Mouse (Mus musculus) liver, embryonic 16.5 days (tissue): Measurements from ENCODE around the gene Mast3. TPM values are rescaled to one million over a fixed set of nuclear protein-coding genes. Genes with fewer than 3 reads are reported as not detected.

Experiments used
- ATAC-seq: fragments of 200-750 bp; cut with Nextera tagmentation; 2 replicates; pipeline ENCODE4 v1.8.0; 2017; ENCODE audit warnings: low read depth, mild to moderate bottlenecking, moderate number of reproducible peaks, moderate library complexity
- H3K27ac ChIP-seq: fragments of 300-500 bp; sonication (generic); 2 replicates; pipeline ENCODE4 v1.5.1; 2014; ENCODE audit warnings: mild to moderate bottlenecking, low read length
- H3K27me3 ChIP-seq: fragments of 300-500 bp; sonication (generic); 2 replicates; pipeline ENCODE4 v1.6.1; 2014; ENCODE audit warnings: low read depth, low read length, mixed read lengths; ENCODE audit not compliant: control insufficient read depth, insufficient read depth
- H3K36me3 ChIP-seq: fragments of 300-500 bp; sonication (generic); 2 replicates; pipeline ENCODE4 v1.6.1; 2014; ENCODE audit warnings: mild to moderate bottlenecking; ENCODE audit not compliant: control insufficient read depth, insufficient read depth
- H3K4me1 ChIP-seq: fragments of 300-500 bp; sonication (generic); 2 replicates; pipeline ENCODE4 v1.6.1; 2014; ENCODE audit warnings: low read depth, low read length, mixed read lengths; ENCODE audit not compliant: control insufficient read depth
- H3K4me2 ChIP-seq: fragments of 300-500 bp; sonication (generic); 2 replicates; pipeline ENCODE4 v1.6.1; 2014; ENCODE audit warnings: low read depth, low read length, mixed read lengths
- H3K4me3 ChIP-seq: fragments of 300-500 bp; sonication (generic); 2 replicates; pipeline ENCODE4 v1.5.1; 2014; ENCODE audit warnings: low read depth, mild to moderate bottlenecking, low read length
- H3K9ac ChIP-seq: fragments of 300-500 bp; sonication (generic); 2 replicates; pipeline ENCODE4 v1.6.1; 2014; ENCODE audit warnings: low read depth, low read length
- H3K9me3 ChIP-seq: fragments of 300-500 bp; sonication (generic); replicated peaks from 2 replicates; pipeline ENCODE4 v1.6.1; 2016; ENCODE audit warnings: low read length; ENCODE audit not compliant: control insufficient read depth
- WGBS: fragments of 180-500 bp; shearing (Covaris S2); extraction: QIAGEN DNeasy Blood & Tissue Kit; methylation state at CpG from one replicate; pipeline ENCODE4 v1.1.7; 2014; ENCODE audit not compliant: insufficient replicate concordance; 5-methylcytosine and 5-hydroxymethylcytosine counted together
- polyA plus RNA-seq: library from polyadenylated mRNA; unstranded; fragments of >200 nt; fragmentation: Nextera tagmentation; extraction: Ambion mirVana; gene quantifications from 2 replicates; pipeline ENCODE4 v1.2.1, GENCODE M21; 2015

Gene Mast3
- polyA plus RNA-seq, 1 experiment from 2014 or later = 9.0 TPM

DNA sequence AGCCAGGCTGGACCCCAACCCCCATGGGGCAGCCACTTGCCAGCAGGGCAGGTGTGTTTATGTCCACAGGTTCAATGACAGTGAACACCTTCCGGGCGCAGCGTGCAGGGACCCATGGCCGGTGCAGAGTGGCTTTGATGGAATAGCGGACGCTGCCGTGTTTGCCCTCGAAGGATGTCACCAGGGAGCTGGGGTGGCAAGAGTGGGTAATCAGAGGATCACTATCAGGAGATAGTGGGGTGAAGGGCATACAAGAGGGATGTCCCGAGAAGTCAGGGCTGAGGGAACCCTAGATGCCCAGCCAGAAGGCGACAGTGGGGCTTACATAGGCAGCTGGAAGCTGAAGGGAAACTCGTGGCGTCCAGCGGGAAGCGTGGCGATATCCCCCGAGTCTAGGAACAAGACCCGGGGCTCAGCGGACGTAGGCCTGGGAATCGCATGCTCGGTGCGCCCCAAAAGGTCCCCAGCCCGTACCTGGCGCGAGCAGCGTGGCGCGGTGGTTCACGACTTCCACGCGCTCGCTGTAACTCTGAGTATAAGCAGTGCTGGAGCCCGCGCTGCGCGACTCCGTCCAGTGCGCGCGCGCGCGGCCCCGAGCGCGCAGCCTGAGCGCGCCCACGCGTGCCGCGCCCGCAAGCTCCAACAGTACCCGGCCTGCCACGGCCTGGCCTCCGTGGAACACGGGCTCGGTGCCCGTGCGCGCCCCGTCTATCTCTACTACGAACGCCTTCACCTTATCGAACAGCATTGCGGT is 34.0 kb upstream of the Mast3 start:
- peak overlapping the region; percentile 86 for H3K4me3 ChIP-seq
- 5% methylated on average over 66 of the region's 66 CpGs for WGBS
- peak overlapping the region; percentile 89 for H3K4me2 ChIP-seq
- no peaks in the 10 kb centered on the region for H3K9me3 ChIP-seq
- peak; percentile 23 for ATAC-seq
- H3K9ac ChIP-seq = peak overlapping the region; percentile 95
- no peaks in the 10 kb centered on the region for H3K27me3 ChIP-seq
- peaks cover 21% of the 10 kb centered on the region for H3K36me3 ChIP-seq
- peak overlapping the region; percentile 97 for H3K27ac ChIP-seq
- H3K4me1 ChIP-seq = peaks cover 82% of the 10 kb centered on the region

DNA sequence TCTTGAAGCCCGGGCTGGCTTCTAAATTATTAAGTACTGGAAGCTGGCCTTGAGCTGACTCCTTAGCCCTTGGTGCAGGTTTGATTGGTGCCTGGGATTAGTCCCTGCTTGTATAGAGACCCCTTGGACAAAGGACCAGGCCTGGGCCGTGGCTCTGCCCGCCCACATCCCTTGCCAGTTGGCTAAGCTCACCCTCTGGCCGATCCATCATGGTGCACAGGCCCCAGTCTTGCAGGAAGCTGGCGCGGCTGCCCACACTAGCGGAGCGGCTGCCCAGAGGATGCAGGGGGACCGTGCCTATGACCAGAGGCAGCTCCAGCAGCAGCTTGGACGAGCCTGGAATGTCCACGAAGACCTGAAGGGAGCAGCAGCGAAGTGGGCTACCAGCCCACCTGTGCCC is 31.8 kb upstream of the Mast3 start:
- H3K4me2 ChIP-seq = peak overlapping the region; percentile 89
- peak overlapping the region; percentile 21; the same call in 1 of the 2 replicates for H3K9ac ChIP-seq

DNA sequence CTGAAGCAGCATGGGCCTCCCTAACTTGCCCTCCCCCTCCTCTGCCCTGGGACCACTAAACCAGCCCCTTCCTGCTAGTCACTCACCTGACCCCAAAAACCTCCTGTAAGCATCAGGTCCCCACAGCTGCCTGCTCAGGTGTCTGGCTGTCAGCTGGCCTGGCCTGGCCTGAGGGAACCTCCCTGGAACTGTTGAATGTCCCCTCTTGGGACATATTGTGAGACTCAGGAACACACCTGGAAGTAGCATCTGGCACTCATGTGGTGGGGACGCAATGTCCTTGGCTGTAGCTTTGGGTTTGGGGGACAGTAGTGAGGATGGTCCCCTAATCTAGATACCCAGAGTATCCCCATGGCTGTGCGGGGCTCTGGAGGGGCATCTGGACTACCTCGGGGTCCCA is 29.2 kb upstream of the Mast3 start:
- Histone ChIP-seq H3K4me1 (peaks cover 48% of the 10 kb centered on the region), H3K27me3 (no peaks in the 10 kb centered on the region), H3K9ac (no peak overlapping the region), H3K36me3 (peaks cover 21% of the 10 kb centered on the region), H3K27ac (no peak overlapping the region), H3K4me3 (no peak overlapping the region), H3K9me3 (no peaks in the 10 kb centered on the region), H3K4me2 (no peak overlapping the region)
- no peak for ATAC-seq
- WGBS = 93% methylated on average over 3 of the region's 3 CpGs

More for the DNA sequence above, 31.8 kb upstream of the Mast3 start:
- ATAC-seq = no peak
- Histone ChIP-seq H3K27ac (no peak overlapping the region; the same call in 1 of the 2 replicates), H3K4me1 (peaks cover 65% of the 10 kb centered on the region), H3K27me3 (no peaks in the 10 kb centered on the region), H3K4me3 (peak overlapping the region; percentile 16; the same call in 1 of the 2 replicates), H3K36me3 (peaks cover 21% of the 10 kb centered on the region), H3K9me3 (no peaks in the 10 kb centered on the region)
- 93% methylated on average over 12 of the region's 12 CpGs for WGBS

DNA sequence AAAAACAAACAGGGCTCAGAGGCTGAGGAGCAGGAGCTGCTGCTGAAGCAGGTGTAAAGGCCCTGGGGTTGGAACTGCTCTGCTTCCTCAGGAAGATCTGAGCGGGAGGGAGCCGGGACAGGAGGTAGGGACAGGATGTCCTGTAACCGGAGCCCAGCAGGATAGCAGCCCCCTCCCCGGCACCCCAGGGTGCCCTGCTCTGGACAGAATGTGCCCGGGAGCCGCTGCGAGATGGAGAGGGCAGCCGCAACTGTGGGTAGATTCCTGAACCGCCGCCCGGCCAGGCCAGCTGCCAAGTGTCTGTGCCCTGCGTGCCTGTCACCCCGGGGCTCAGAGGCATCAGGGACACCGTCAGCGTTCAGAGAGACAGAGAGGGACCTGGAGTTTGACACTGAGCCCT is 28.7 kb upstream of the Mast3 start:
- H3K27me3 ChIP-seq = no peaks in the 10 kb centered on the region
- H3K36me3 ChIP-seq = peaks cover 21% of the 10 kb centered on the region
- H3K27ac ChIP-seq = no peak overlapping the region
- peaks cover 46% of the 10 kb centered on the region for H3K4me1 ChIP-seq
- no peak overlapping the region for H3K9ac ChIP-seq
- no peak for ATAC-seq
- H3K9me3 ChIP-seq = no peaks in the 10 kb centered on the region
- H3K4me3 ChIP-seq = no peak overlapping the region
- WGBS = 55% methylated on average over 15 of the region's 15 CpGs
- no peak overlapping the region for H3K4me2 ChIP-seq

DNA sequence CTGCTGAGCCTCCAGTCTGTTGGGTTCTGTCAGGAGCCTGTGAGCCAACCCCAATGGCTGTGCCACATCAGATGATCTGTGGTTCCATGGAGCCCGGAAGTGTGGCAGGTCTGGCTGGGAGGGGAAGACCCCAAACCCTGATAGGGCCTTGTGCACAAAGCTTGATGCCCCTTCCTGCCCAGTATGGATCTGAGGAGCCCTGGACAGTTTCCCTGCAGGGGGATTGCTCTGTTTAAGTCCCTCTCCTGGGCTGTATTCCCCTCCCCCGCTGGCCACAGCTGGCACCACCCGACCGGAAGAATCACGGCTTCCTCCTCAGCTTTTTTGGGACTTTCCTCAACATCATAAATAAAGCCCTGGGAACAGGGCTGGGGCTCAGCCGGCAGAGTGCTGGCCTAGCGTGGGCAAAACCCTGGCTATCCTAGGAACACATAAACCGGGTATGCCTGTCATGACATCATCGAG is 28.2 kb upstream of the Mast3 start:
- H3K9me3 ChIP-seq = no peaks in the 10 kb centered on the region
- WGBS = 34% methylated on average over 9 of the region's 9 CpGs
- H3K4me3 ChIP-seq = no peak overlapping the region
- H3K9ac ChIP-seq = no peak overlapping the region
- H3K4me1 ChIP-seq = peaks cover 43% of the 10 kb centered on the region
- ATAC-seq = no peak
- peaks cover 21% of the 10 kb centered on the region for H3K36me3 ChIP-seq
- H3K27me3 ChIP-seq = no peaks in the 10 kb centered on the region
- no peak overlapping the region for H3K27ac ChIP-seq
- no peak overlapping the region for H3K4me2 ChIP-seq

DNA sequence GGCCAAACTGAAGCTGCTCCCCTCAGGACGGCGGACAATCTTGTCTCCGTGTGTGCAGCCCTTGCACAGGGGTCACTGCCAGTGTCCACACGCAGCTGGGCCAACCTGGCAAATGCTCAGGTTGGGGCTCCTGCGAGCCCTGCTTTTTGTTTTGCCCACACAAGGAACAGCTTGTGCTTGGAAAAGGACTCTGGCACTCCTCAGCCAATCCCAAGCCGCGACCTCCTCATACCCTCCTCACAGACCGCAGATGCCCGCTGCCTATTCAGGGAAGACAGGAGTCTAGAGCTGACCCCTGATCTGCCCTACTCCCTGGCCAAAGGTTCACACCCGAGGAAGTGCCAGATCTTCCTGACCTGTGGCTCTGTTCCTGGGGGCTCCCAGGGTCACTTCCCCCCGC is 27.5 kb upstream of the Mast3 start:
- Histone ChIP-seq H3K4me2 (no peak overlapping the region), H3K27ac (no peak overlapping the region), H3K9me3 (no peaks in the 10 kb centered on the region), H3K27me3 (no peaks in the 10 kb centered on the region), H3K4me3 (no peak overlapping the region), H3K36me3 (peaks cover 19% of the 10 kb centered on the region), H3K9ac (no peak overlapping the region), H3K4me1 (peaks cover 37% of the 10 kb centered on the region)
- ATAC-seq = no peak
- 63% methylated on average over 11 of the region's 11 CpGs for WGBS

DNA sequence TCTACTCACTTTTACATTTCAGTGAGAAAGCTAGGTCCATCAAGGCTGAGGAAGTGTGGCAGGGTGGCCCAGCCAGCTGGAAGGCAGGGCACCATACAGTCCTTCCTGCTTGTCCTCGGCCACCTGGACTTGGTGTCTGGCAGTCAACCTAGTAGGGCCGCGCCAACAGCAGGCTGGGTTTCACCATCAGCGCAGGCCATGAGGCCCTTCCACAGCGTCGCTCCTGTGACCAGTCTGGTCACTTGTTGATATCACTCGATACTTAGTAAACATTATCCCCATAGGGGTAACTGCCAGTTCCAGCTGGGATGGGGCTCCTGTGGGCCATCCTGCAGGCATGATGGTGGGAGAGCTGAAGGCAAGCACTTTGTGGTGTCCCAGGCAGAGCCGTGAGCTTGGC is 26.7 kb upstream of the Mast3 start:
- Histone ChIP-seq H3K4me2 (no peak overlapping the region), H3K27ac (no peak overlapping the region), H3K36me3 (peaks cover 13% of the 10 kb centered on the region), H3K9ac (no peak overlapping the region), H3K27me3 (no peaks in the 10 kb centered on the region), H3K4me3 (no peak overlapping the region), H3K9me3 (peaks cover 3% of the 10 kb centered on the region; the same call in 1 of the 2 replicates), H3K4me1 (peaks cover 28% of the 10 kb centered on the region)
- no peak for ATAC-seq
- 82% methylated on average over 8 of the region's 8 CpGs for WGBS

DNA sequence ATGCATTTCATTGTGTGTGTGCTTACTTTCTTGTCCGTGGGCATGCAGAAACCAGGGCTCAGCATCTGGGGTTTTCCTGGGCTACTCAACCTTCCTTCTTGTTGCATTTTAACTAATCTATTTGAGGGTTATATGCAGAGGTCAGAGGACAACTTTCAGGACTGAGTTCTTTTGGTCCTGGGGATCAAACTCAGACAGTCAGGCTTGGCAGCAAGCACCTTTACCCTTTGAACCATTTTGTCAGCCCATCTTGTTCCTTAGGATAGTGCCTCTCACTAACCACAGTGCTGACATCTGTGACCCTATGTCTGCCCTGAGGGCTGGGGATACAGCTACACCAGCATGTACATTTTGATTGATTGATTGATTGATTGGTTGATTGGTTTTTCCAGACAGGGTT is 22.9 kb upstream of the Mast3 start:
- no peak for ATAC-seq
- H3K27ac ChIP-seq = no peak overlapping the region
- peaks cover 3% of the 10 kb centered on the region; the same call in 1 of the 2 replicates for H3K9me3 ChIP-seq
- no peak overlapping the region for H3K9ac ChIP-seq
- no peak overlapping the region for H3K4me2 ChIP-seq
- WGBS = 70% methylated on average over 1 of the region's 1 CpGs
- H3K4me3 ChIP-seq = no peak overlapping the region
- H3K4me1 ChIP-seq = peaks cover 2% of the 10 kb centered on the region; the same call in 1 of the 2 replicates
- no peaks in the 10 kb centered on the region for H3K36me3 ChIP-seq
- H3K27me3 ChIP-seq = no peaks in the 10 kb centered on the region

DNA sequence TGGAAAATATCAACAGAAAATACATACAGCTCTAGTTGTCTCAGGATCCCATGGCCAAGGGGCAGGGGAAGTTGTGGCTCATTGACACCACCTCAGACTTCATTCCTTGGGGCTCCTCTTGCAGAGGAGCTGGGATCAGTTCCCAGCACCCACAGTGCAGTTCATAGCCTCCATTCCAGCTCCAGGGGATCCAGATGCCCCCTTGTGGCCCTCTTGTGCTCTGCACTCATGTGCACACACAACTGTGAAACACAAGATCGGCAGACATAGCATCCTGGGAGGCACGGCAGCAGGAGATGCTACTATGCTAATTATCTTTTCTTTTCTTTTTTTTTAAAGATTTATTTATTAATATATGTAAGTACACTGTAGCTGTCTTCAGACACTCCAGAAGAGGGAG is 22.2 kb upstream of the Mast3 start:
- Histone ChIP-seq H3K9ac (no peak overlapping the region), H3K36me3 (no peaks in the 10 kb centered on the region), H3K4me3 (no peak overlapping the region), H3K4me1 (peaks cover under 1% of the 10 kb centered on the region; the same call in 1 of the 2 replicates), H3K27me3 (no peaks in the 10 kb centered on the region), H3K4me2 (no peak overlapping the region), H3K9me3 (peaks cover 3% of the 10 kb centered on the region; the same call in 1 of the 2 replicates), H3K27ac (no peak overlapping the region)
- 91% methylated on average over 2 of the region's 2 CpGs for WGBS
- no peak for ATAC-seq
